Mouse (Mus musculus) MN1 (cell line): ENCODE results near the gene Cilp2.
A peak's percentile ranks its signal among the peaks of the same experiment; 100 is the strongest.

Experiments used
- DNase-seq: peaks from one replicate; pipeline ENCODE4 v3.0.0-alpha.2; 2016; ENCODE audit warnings: low spot score

Cilp2 gene

DNA sequence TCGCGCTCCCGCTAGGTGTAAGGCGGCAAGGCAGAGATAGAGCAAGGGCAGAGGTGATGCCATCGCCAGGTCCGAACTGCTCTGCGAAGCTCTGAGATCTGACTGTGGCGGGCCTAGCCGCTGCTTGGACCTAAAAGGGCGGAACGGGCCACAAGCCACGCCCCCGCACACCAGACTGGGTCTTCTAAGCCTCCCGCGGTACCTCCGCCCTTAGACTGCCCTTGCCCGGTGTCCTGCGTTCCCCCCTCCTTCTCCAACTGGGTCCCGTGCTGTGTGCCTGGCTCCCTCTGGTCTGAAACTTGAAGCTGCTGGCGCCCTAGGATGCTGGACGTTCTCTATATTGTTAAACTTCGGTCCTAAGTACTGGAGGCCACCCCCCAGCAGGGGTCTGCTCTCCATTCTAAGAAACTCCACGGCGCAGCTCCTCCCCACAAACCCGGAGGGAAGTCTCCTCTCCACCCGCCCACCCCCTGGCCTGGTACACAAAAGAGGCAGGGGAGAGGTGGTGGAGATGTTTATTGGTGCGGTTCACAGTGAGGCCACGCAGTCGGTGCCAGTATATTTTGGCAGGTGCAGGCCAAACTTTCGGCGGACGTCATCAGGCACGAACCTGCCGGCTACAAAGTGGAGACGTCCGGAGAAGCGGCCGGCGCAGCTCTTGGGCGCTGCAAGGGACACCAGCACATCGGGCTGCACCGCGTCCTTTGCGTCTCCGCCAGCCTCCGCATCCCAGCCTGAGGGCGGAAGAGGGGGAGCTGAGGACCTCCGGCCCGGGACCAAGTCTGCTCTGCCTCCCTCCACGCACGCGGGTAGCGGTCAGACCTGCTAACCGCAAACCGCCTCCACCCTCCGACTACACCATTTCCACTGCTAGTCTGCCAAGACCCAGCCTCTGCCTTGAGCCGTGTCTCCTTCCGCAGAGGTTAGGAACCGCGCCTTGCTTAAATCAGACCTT, at the start of gene Cilp2:
Gene Cilp2 (minus strand): TSS at position 399 of the 955 bp plus-strand sequence.
- no peak for DNase-seq

DNA sequence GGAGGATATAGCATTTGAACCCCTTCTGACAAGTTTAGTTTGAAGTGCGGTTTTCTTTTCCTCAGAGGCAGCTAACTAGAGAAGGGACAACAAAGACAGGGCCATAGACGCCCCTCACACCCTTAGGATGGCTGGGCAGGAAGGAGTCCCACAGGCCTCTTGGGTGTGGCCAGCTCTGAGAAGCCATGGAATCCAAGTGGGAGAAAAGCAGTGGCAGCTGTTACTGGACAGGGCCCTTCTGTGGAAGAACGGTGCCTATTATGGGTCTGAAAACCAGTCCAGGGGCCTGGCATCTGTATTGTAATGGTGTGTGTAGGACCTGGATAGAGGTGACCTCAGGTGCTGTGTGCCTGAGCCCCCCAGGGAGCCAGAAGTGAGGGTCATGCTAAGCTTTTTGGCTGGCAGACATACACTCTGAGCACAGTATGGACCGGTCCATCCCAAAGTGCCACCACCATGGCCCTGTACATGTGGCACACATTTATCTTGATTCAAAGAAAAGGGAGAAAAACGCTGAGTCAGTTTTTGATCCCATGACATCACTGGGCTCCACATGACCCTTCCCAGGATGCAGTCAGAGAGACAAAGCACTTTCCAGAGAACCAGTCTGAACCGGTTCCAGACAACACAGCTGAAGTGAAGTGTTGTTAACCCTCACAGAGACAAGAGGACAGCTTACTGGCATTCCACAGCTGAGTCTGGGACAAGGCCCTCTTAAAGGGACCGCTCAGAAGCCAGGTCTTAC, 48.7 kb upstream of the Cilp2 start:
- peak; percentile 55 for DNase-seq

DNA sequence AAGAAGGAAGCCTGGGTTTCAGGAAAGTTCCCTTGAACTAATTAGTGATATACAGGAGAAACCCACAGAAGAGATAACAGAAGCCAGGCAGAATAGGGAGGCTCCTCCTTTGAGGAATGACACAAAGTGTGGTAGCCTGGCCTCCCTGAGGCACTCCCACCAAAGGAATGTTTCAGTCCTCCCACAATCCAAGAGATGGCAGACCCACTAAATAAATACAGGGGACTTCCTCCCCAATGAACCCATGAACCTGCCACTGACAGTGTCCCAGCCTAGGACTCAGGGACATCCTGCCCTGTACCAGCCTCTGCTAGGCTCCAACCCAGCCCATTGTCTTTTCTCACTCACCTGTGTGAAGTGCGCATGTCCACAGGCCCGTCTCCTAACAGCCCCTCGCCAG, 47.9 kb upstream of the Cilp2 start:
- DNase-seq: no peak

DNA sequence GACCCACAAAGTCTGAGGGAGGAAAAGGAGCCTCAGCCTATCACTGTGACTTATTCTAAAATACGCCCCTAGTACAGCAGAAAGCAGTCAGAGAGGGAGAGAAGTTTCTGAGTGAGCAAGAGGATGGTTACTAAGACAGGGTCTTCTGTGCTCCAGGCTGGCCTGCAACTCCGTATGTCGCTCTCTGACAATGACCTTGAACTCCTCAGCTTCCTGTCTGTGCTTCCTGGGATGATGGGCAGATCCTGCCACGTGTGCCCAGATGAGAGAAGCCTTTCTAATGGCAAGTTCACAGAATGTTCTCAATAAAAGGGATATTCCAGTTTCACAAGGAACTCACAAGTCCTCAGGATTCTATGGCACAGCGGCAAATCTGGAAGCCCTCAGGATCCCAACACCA, 47.1 kb upstream of the Cilp2 start:
- no peak for DNase-seq

DNA sequence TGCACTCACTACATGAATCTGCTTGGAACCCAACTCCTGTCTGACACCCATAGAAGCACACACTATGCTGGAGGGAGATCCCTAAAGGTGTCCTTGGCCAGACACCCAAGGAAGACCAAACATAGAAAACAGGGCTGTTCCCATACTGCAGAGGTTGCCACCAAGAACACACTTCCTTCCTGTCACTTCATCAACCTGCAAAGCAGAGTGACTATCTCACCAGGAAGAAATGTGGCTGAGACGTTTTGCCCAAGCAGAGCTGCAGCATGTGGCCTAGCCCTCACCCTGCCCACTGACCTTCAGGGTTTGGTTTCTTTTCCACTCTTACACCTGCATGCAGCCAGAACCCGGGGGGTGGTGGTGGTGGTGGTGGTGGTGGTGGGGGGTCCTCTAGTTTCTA, 46.3 kb upstream of the Cilp2 start:
- DNase-seq: no peak

DNA sequence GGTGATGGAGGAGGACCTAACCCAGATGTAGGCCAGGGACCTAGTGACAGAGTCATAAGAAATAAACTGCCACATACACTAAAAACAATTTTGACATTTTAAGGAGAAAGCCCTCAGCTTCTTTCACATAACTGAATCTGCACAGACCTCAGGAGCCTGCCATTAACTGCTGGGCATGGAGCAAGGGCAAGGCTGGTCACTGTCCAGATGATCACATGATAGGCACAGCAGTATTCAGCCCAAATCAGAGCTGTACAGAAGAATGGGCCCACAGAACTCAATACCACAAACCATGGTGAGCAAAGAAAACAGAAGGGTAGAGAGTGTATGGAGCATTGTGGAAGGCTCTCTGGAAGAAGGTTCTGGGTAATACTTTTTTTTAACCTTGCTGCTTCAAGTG, 39.4 kb upstream of the Cilp2 start:
- no peak for DNase-seq

DNA sequence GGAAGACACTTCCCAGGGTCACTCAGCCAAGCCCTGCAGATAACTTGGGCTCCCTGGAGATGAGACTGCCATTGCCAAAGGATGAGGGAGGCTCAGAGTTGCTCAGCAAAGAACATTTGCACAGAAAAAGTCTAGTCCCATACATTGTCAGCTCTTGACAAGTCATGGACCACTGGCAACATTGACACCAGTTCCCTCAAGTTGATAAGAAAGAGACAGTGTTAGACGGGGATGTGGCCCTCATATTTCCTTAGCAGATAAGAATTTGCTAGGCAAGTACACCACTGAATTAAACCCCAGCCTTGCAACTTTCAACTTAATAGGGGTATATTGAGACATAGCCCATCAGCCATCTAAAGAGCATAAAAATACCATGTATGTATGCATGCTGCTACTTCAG, 36.5 kb upstream of the Cilp2 start:
- DNase-seq: no peak

DNA sequence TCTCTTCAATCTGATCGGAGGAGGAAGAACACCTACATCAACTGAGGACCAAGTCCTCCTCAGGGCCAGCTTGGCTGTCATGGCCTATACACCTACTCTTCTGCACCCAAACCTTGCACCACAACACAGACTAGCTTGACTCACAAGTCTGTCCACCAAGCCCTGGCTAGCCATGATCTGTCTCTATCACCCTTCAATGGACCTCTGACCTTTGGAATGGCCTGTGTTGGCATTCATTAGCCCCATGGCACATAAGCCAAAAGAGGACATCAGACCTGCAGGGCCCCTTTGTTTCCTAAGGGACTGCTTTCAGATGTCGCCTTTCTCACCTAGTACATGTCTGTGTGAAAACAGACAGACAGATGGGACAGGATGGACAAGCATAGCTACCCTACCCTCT, 33.7 kb upstream of the Cilp2 start:
- no peak for DNase-seq

DNA sequence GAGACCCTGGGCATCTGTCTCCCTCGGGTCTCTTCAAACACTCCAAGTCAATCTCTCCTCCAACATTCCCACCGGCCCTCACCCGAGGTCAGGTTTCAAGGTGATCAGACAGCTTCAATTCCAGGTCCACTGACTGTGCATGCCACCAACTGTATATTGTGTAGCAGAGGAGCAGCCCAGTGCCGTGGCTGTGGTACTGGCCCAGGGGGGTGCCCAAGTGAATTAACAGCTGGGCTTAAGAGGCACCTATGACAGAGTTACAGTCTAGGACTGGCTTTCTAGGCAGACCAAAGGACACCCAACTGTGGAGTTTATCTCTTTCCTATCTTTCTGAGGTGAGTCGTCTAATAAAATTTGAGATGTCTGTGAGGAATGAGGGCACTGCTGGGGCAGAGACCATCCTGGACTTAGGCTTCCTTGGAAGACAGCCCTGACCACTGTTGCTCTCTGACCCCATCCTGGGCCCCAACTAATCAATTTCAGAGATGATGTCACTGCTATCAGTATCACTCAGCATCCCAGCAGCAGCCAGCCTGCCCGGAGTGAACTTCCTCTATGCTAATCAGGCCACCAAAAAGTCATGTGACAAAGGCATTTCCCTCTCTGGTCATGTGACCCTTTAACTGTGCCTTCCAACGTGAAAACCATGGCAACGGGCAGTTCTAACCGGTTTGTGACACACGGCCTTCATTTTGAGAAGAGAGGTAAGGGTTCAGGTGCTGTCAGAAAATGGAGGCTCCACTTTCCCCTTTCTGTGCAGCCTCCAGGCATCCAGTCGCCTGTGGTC, 32.6 kb upstream of the Cilp2 start:
- DNase-seq: peak; percentile 62

DNA sequence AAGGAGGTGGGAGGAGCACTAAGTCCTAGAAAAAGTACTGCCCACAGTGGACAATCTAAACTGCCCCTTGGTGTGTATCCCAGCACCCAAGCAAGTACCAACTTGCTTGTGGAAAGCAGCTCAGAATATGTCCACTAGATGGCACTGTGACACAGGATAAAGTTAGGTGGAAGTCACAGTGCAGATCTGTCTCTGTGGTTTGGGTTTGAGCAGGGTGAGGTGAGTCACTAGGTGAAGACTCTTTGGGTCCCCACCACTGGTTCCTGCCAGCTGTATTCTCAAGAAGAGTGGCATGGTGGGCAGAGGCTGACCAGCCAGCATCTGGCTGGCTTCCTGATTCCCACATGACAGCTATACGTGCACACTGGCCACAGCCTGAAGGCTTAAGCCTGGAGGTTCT, 31.5 kb upstream of the Cilp2 start:
- peak; percentile 88 for DNase-seq

DNA sequence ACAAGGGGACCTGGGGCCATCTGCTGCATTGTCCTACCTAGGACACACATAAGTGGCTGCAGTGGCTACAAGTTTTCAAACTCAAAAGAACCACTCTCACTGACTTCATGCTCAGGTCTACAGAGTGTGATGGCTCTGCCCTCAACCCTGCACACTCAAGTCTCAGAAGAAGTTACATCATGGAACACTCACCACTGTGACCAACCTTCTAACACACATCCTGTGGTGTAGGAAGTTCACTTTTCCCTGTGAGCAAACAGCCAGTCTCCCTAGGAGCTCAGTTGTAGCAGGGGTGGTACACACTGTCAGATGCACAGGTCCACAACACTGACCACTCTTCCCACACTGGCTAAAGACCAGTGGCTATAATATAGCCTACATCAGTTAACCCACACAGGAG, 31.0 kb upstream of the Cilp2 start:
- no peak for DNase-seq

DNA sequence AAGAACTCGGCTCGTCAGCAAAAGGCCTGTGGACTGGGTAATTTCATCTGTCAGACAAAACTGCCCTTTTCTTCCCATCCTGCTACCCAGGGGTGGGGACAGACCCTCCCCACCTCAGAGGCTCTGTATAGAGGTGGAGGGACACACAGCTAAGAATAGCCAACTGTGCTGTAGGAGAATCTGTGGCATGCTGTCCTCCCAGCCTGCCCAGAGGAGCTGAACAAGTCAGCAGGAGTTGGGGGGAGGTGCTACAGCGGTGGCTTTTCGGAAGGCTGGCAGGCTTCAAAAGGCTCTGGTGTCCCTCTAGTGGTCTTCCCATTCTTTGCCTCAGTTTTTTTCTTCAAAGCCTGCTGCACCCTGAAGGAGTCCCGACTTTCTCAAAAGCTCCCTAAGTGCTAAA, 28.3 kb upstream of the Cilp2 start:
- DNase-seq: peak; percentile 64

DNA sequence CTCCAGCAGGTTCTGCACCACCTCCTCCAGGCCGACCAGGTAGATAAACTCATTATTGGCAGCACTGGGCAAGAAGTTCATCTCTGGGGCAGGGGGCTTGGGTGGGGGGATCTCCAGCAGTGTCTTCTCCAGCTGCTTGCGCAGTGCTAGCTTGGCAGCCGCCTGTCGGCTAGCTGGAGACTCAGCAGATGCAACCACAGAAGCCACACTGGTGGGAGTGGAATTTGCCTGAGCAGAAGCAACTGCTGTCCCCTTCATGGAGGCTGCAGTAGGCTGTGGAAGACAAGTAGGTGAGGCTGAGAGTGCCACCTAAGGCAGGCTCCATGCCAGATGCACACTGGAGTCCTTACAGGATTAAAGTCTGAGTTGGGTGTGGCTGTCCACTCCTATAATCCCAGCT, 27.0 kb upstream of the Cilp2 start:
- DNase-seq: no peak

DNA sequence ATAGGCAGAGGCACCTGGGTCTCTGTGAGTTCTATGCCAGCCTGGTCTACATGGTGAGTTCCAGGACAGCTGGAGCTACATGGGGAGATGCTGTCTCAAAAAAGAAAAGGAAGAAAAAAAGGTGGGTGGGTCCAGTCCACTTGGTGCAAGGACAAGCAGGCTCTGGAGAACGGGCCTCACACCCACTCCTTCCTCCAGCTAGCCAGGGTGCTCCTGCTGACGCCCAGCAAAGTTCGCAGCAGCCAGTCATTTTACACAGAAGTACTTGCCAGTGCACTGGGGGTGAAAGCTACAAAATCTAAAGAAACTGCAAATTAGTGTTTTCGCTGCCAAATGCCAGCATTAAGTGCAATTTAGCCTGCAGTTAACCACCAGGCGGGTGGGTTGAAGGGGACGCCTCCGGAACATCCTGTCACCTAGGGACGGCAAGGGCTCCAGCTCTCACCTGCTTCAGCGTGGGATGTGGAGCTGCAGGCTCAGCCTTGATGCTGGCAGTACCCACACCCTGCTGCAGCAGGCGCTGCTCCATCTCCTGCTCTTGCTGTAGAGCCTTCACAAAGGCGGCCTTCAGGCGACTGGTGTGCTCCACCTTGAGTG, 25.1 kb upstream of the Cilp2 start:
- no peak for DNase-seq

DNA sequence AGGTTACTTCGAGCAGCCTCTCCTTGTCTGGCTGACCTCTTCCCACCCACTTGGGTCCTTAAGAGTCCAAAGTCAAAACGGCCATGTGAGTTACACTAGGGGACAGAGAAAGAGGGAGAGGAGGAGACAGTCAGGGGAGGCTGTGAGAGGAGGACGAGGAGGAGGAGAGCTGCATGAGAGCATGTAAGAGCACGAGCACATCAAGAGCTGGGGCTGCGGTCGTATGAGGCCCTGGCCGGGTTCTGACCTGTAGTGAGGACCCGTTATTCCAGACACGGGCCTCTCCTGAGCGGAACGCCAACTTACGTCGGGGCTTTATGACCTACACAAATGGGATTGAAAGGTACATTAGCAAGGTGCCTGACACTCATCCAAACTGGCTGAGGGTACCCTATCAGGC, 24.4 kb upstream of the Cilp2 start:
- no peak for DNase-seq

DNA sequence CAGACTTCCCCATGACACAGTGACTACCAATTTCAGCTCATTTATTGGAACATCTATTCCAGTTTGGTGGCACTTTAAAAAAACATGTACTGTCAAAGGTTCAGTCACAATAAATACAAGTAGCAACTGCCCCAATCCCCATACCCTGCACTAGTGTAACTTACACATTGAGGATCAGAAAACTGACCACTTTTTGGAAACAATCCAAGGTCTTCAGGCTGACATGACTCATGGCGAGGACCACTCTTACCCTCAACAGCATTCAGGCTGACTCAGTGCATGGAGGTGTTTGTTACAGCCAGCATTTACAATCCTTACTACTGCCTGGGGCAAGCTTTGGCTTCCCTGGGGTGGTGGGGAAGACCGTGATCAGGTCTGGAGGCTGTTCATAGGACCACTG, 19.6 kb upstream of the Cilp2 start:
- DNase-seq: peak; percentile 25

DNA sequence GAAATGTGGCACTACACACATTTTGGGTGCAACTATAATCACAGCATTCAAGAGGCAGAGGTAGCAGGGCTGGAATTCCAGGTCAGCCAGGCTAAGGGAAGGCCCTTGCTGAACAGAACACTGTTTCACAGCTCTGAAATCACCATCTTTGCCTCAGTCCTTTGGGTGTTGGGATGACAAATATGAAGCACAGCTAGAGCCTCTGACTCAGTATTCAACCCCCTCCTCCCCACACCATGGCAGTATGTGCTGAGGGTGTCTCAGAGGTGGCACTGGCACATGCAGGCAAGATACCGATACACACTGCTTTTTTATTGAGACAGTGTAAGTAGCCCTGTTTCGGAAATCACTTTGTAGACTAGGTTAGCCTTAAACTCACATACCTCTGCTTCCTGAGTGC, 18.8 kb upstream of the Cilp2 start:
- DNase-seq: no peak

DNA sequence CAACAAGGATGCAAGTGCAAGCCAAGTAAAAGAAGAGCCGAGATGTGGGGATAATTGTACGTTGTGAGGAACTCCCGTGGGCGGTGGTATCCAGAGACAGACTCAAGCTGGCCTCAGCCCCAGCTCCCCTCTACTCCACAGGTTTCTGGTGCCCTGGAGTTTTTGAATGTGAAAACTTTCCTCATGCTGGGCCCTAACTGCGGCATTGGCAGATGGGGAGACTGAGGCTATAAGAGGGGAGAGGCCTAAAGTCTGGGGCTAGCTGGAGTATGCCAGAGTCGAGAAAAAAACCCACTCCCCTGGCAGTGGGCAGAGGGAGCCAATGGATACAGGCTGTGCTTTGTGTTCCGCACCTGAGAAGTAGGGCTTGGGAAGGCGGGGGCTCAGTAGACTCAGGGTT, 16.6 kb upstream of the Cilp2 start:
- DNase-seq: no peak

DNA sequence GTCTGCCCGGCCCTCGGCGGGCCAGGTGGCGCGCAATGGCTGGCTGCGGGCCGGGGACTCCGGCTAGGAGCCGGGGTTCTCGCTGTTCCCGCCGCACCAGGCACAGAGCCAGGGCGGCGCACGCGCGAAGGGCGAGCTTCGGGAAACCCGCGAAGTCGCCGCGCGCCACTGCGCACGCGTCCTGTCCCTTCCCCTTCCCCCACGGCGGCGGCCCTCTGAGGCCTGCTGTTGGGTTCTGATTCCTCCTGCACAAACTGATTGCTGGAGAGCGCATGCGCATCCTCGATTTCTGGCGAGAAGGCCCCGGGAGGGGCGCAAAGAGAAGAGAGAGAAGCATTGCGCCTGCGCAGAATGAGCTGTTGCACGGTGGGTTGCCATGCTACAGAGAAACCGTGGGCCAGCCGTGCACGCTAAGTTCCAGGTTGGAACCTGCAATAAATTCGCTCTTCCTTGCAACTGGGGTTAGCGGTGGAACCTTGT, 15.6 kb upstream of the Cilp2 start:
- DNase-seq: no peak

DNA sequence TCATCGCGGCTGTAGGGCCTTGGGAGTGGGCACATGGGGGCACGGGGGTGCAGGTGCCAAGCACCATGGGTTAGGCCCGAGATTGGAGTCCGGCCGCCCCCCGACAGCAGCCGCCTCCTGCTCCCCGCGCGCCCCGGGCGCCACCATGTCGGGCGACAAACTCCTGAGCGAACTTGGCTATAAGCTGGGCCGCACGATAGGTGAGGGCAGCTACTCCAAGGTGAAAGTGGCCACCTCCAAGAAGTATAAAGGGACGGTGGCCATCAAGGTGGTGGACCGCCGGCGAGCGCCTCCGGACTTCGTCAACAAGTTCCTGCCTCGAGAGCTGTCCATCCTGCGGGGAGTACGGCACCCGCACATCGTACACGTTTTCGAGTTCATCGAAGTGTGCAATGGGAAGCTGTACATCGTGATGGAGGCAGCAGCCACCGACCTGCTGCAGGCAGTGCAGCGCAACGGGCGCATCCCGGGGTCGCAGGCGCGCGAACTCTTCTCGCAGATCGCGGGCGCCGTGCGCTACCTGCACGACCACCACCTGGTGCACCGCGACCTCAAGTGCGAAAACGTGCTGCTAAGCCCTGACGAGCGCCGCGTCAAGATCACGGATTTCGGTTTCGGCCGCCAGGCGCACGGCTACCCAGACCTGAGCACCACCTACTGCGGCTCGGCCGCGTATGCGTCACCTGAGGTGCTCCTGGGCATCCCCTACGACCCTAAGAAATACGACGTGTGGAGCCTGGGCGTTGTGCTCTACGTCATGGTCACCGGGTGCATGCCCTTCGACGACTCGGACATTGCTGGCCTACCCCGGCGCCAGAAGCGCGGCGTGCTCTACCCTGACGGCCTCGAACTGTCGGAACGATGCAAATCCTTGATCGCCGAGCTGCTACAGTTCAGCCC, 14.9 kb upstream of the Cilp2 start, which contains the start of the genes Tssk6, Ndufa13 and Yjefn3:
Gene Tssk6 (plus strand): TSS at position 22 of the 900 bp plus-strand sequence.
Gene Ndufa13 (minus strand): TSS at position 396 of the 900 bp plus-strand sequence.
Gene Yjefn3 (minus strand): TSS at position 550 of the 900 bp plus-strand sequence.
- DNase-seq: no peak
